Mouse (Mus musculus) liver, embryonic 12.5 days (tissue): Measurements from ENCODE around the gene Lrrc57. TPM values are rescaled to one million over a fixed set of nuclear protein-coding genes. Genes with fewer than 3 reads are reported as not detected.

ENCODE experiments used
- ATAC-seq: fragments of 200-750 bp; cut with Nextera tagmentation; 2 replicates; pipeline ENCODE4 v1.8.0; 2017; ENCODE audit warnings: moderate number of reproducible peaks, mild to moderate bottlenecking, moderate library complexity
- H3K27ac ChIP-seq: fragments of 300-500 bp; sonication (generic); 2 replicates; pipeline ENCODE4 v1.5.1; 2016; ENCODE audit warnings: mild to moderate bottlenecking
- H3K27me3 ChIP-seq: fragments of 300-500 bp; sonication (generic); replicated peaks from 2 replicates; pipeline ENCODE4 v1.6.1; 2016; ENCODE audit warnings: mild to moderate bottlenecking, moderate library complexity
- H3K36me3 ChIP-seq: fragments of 300-500 bp; sonication (generic); 2 replicates; pipeline ENCODE4 v1.6.1; 2016; ENCODE audit warnings: mild to moderate bottlenecking, moderate library complexity
- H3K4me1 ChIP-seq: fragments of 300-500 bp; sonication (generic); 2 replicates; pipeline ENCODE4 v1.6.1; 2016
- H3K4me2 ChIP-seq: fragments of 300-500 bp; sonication (generic); 2 replicates; pipeline ENCODE4 v1.6.1; 2016; ENCODE audit warnings: mild to moderate bottlenecking, moderate library complexity
- H3K4me3 ChIP-seq: fragments of 300-500 bp; sonication (generic); 2 replicates; pipeline ENCODE4 v1.5.1; 2016; ENCODE audit warnings: mild to moderate bottlenecking, moderate library complexity
- H3K9ac ChIP-seq: fragments of 300-500 bp; sonication (generic); 2 replicates; pipeline ENCODE4 v1.6.1; 2016; ENCODE audit warnings: mild to moderate bottlenecking, moderate library complexity
- H3K9me3 ChIP-seq: fragments of 300-500 bp; sonication (generic); replicated peaks from 2 replicates; pipeline ENCODE4 v1.6.1; 2016; ENCODE audit warnings: mild to moderate bottlenecking, moderate library complexity
- WGBS: fragments of 180-500 bp; shearing (Covaris S2); methylation state at CpG from one replicate; pipeline ENCODE4 v1.1.7; 2016; ENCODE audit not compliant: insufficient replicate concordance; 5-methylcytosine and 5-hydroxymethylcytosine counted together
- polyA plus RNA-seq: library from polyadenylated mRNA; unstranded; fragments of >200 nt; fragmentation: Nextera tagmentation; extraction: Ambion mirVana; gene quantifications from 2 replicates; pipeline ENCODE4 v1.2.1, GENCODE M21; 2016

Gene Lrrc57
- polyA plus RNA-seq, 1 experiment from 2014 or later, result 18.0 TPM

DNA sequence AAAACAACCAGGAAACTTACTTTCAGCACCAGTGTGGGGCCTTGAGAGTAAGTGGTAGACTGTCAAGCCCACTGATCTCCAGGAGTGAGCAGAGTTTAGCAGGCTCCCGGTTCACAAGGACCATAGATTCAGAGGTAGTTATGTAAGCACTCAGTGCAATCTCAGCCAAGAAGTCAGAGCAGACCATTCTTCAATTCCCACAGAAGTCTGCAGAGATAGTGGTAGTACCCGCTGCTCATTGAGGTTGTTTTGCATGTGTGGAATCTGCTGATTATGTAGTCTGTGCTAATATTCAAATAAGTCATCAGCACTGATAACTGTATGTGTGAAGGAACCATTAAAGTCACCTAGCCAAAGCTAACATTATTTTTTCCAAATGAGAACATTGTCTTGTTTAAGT is 21.3 kb upstream of the Lrrc57 start:
- Histone ChIP-seq H3K4me2 (no peak overlapping the region), H3K27ac (no peak overlapping the region), H3K36me3 (peaks cover 10% of the 10 kb centered on the region; the same call in 1 of the 2 replicates), H3K27me3 (peaks cover 14% of the 10 kb centered on the region), H3K4me1 (peaks cover 38% of the 10 kb centered on the region), H3K4me3 (no peak overlapping the region), H3K9ac (no peak overlapping the region), H3K9me3 (no peaks in the 10 kb centered on the region)
- no peak for ATAC-seq
- WGBS, result 20% methylated on average over 2 of the region's 2 CpGs

DNA sequence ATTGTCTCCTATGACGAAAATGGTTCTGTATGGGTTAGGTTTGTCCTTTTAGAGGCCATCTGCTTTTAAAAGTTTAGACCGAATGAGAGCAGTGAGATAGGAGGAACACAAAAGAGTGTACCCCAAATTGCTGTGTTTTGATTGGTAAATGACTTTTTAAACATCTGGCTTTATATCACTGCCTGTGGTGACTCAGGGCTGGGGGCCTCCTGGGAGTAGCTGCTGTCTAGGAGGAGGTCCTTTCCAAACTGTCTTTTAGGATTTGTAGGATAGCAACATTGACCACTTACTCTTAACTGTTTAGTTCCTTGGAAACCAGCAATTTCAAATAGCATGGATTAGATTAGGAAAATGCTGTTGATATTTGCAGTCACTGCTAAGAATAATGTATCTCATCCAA is 20.9 kb upstream of the Lrrc57 start:
- Histone ChIP-seq H3K36me3 (peaks cover 6% of the 10 kb centered on the region; the same call in 1 of the 2 replicates), H3K9me3 (no peaks in the 10 kb centered on the region), H3K27ac (no peak overlapping the region), H3K4me3 (no peak overlapping the region), H3K9ac (no peak overlapping the region), H3K27me3 (peaks cover 14% of the 10 kb centered on the region), H3K4me2 (no peak overlapping the region), H3K4me1 (peaks cover 38% of the 10 kb centered on the region)
- ATAC-seq, result no peak
- 64% methylated on average over 2 of the region's 2 CpGs for WGBS

DNA sequence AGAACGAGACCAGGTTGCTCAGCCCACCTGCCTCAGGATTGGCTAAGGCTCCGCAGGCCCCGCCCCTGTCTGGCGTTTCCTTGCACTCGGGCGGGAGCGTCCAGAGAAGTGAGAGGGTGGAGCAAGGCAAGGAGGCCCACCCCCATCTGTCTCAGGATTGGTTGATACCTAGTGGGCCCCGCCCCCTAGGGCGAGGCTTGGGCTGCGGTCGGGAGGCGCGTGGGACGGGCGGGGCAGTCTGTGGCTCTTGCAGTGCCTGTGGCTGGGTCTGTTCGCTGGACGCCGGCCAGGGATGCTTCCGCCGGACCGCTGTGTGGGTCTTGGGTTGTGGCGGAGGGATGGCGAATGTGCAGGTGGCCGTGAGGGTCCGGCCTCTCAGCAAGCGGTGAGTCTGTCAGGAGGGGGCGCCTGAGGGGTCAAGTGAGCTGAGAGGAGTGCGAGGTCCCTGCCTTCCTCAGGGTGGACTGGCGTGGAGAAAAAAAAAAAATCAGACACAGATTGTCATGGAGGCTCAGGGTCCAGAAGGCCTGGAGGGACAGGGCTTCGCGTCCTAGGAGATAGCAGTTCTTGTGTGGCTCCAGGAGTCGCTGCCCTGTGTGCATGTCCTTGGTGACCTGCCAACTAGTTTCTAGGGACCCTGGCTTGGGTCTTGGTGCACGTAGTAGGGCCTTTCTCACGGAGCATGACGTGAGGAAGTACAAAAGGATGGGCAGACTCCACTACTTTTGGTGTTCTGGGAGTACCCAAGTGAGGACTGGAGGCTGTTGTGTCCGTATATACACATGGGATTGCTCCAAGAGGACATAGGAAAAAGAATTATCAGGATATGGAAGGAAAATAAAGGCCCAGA is 19.8 kb upstream of the Lrrc57 start, which contains the start of gene Stard9:
Gene Stard9 (plus strand): TSS at position 236 of the 850 bp plus-strand sequence.
- Histone ChIP-seq H3K4me1 (peaks cover 38% of the 10 kb centered on the region), H3K4me3 (peak within 1 kb of the TSS; percentile 57), H3K9ac (peak within 1 kb of the TSS; percentile 56), H3K4me2 (peak within 1 kb of the TSS; percentile 86), H3K36me3 (no peaks in the 10 kb centered on the region; the same call in 1 of the 2 replicates), H3K27ac (no peak within 1 kb of the TSS), H3K27me3 (peaks cover 14% of the 10 kb centered on the region), H3K9me3 (no peaks in the 10 kb centered on the region)
- ATAC-seq, result peak; percentile 99
- 2% methylated on average over 36 of the region's 36 CpGs for WGBS

DNA sequence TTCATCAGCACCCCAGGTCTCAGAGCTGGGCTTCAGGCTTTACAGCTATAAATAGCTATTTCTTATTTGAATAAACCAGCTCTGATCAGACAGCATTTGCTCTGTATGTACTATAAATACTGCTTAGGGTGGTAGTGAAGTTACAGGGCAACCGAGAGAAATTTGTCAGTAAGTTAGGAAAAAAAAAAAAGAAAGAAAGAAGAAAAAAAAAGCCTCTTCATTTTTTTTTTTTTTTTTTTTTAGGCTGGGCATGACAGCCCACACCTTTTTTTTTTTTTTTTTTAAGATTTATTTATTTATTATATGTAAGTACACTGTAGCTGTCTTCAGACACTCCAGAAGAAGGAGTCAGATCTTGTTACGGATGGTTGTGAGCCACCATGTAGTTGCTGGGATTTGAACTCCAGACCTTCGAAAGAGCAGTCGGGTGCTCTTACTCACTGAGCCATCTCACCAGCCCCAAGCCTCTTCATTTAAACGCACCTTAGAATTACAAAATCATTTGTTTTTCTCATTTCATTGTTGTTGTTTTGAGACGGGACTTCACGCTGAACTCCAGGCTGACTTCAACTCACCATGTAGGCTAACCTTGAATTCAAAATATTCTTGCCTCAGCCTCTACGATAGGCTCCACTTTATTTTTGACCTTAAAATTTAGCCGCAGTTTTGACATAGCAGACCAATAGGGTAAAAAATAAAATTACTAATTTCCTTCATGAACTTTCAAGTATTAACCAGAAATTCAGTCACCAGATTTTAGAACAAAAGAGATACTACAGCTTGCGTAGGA is 19.0 kb upstream of the Lrrc57 start:
- no peaks in the 10 kb centered on the region for H3K36me3 ChIP-seq
- no peak for ATAC-seq
- peaks cover 14% of the 10 kb centered on the region for H3K27me3 ChIP-seq
- no peak overlapping the region for H3K27ac ChIP-seq
- peaks cover 38% of the 10 kb centered on the region for H3K4me1 ChIP-seq
- no peaks in the 10 kb centered on the region for H3K9me3 ChIP-seq
- 25% methylated on average over 10 of the region's 10 CpGs for WGBS
- peak overlapping the region; percentile 86 for H3K4me2 ChIP-seq
- peak overlapping the region; percentile 57 for H3K4me3 ChIP-seq
- H3K9ac ChIP-seq, result no peak overlapping the region

DNA sequence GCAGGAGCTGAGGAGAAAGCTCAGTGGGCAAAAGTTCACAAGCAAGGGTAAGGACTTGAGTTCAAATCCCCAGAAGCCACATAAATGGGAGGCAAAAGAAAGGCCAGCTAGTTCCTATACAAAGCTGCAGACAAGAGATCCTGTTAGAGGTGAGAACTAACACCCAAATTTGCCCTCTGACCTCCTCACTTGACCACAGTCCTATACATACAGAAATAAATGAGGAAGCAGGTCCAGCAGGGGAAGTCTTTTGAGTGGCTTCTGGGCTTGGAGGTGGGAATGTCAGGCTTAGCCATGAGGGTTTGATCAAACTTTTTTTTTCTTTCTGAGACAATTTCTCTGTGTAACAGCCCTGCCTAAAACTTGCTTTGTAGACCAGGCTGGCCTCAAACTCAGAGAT is 13.6 kb upstream of the Lrrc57 start:
- Histone ChIP-seq H3K4me2 (no peak overlapping the region), H3K27me3 (no peaks in the 10 kb centered on the region), H3K9me3 (no peaks in the 10 kb centered on the region), H3K4me3 (no peak overlapping the region), H3K36me3 (peaks cover 26% of the 10 kb centered on the region), H3K27ac (no peak overlapping the region), H3K4me1 (no peaks in the 10 kb centered on the region), H3K9ac (no peak overlapping the region)
- no peak for ATAC-seq

DNA sequence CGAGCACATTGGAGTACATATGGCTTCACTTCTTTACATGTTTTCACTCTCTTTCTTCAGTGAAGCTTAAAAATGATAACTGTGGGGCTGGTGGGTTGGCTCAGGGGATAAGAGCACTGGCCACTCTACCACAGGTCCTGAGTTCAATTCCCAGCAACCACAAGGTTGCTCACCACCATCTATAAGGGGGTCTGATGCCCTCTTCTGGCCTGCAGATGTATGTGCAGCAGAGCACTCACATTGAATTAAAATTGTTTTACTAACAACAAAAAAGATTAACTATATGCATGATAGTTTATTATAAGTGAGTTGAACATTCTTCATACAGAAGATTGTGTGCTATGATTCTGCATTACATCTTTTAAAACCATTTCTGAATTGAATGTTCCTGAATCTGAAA is 10.2 kb upstream of the Lrrc57 start:
- WGBS, result 100% methylated on average over 1 of the region's 1 CpGs
- Histone ChIP-seq H3K4me1 (no peaks in the 10 kb centered on the region), H3K4me3 (no peak overlapping the region), H3K27ac (no peak overlapping the region), H3K9ac (no peak overlapping the region), H3K27me3 (no peaks in the 10 kb centered on the region), H3K4me2 (no peak overlapping the region), H3K9me3 (no peaks in the 10 kb centered on the region), H3K36me3 (peaks cover 59% of the 10 kb centered on the region)
- ATAC-seq, result no peak

DNA sequence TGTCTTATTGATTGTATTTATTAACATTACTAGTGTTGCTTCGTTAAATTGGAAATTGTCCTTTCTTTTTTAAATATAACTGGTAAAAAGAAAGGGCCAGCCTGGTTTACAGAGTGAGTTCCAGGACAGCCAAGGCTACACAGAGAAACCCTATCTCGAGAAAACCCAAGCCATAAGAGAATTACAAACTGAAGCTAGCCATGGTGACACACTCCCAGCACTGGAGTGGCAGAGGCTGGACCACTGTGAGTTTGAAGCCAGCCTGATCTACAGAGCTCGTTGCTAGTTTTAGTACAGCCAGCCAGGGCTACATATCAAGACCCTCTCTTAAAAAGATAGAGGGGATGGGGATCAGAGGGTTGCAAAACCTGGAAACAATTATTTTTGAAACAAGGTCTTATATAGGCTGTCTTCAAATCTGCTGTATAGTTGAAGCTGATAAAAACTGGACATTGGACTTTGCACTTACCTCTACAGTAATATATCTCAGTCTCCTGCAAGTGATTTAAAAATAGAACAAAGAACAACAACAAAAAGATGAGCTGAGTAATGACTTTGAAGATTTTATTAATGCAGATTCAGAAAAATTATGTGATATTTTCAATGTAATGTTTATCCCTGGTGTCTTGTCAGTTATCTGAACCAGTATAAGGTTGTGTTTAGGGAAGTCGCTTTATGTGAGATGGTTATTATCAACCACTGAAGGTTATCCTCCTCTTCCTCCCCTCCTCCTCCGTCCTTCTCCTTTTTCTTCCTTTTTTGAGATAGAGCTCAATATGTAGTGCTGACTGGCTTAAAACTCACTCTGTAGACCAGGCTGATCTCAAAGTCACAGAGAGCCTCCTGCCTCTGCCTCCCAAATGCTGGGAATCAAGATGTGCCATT is 7.2 kb upstream of the Lrrc57 start:
- peaks cover 84% of the 10 kb centered on the region for H3K36me3 ChIP-seq

DNA sequence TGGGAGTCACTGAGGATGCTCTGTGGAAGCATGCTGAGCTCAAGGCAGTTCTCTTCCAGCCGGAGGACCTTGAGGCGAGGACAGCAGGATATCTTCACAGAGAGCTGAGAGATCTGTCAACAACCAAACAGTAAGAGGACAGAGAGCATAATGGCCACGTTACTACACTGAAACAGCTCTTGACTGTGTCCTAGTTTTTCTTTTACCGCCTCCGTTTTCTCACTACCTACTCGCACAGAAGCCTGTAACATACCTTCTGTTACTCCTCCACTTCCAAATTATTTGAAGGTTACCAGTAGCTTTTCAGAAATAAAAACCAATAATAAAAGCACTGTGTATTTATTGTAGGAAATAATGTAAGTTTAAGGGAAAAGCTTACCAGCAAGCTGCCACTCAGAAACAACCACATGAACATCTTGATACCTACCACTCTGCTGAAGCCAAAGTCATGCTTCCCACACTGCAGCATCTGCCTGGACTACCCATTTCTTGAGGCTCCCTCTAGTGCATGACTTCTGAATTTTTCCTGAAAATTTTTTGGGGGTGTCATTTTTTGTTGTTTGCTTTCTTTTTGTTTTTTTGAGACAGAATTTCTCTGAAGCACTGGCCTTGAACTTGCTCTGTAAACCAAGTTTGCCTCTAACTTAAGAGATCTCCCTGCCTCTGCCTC is 3.2 kb downstream of the Lrrc57 start:
- H3K9me3 ChIP-seq, result no peaks in the 10 kb centered on the region
- H3K4me3 ChIP-seq, result no peak overlapping the region
- no peak for ATAC-seq
- peaks cover 27% of the 10 kb centered on the region for H3K4me1 ChIP-seq
- 86% methylated on average over 6 of the region's 6 CpGs for WGBS
- H3K9ac ChIP-seq, result no peak overlapping the region
- peak overlapping the region; percentile 14; the same call in 1 of the 2 replicates for H3K27ac ChIP-seq
- no peaks in the 10 kb centered on the region for H3K27me3 ChIP-seq
- H3K4me2 ChIP-seq, result no peak overlapping the region
- peaks cover 40% of the 10 kb centered on the region for H3K36me3 ChIP-seq

More for the DNA sequence above, 7.2 kb upstream of the Lrrc57 start:
- Histone ChIP-seq H3K4me2 (no peak overlapping the region), H3K4me1 (peaks cover 7% of the 10 kb centered on the region), H3K27ac (no peak overlapping the region), H3K9ac (no peak overlapping the region), H3K4me3 (no peak overlapping the region), H3K9me3 (no peaks in the 10 kb centered on the region), H3K27me3 (no peaks in the 10 kb centered on the region)
- WGBS, result 66% methylated on average over 5 of the region's 5 CpGs
- ATAC-seq, result no peak

DNA sequence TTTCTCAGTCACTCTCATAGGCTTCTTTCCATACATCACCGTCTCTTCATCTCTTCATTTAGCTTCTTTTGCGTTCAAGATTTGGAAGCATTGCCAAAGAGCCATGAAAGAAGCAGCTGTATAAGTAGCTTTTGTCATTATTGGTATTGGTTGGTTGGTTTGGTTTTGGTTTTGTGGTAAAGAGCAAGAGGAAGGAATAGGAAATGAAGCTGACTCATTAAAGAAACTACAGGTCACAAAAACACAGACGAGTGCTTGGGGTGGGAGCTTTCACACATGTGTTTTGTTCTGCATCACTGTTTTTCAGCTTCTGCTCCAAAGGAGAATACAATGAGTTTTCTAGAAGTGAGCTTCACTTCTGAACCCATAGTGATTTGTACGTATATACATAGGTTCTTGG is 9.8 kb downstream of the Lrrc57 start:
- Histone ChIP-seq H3K36me3 (peaks cover 83% of the 10 kb centered on the region), H3K27ac (no peak overlapping the region), H3K4me1 (no peaks in the 10 kb centered on the region), H3K4me2 (no peak overlapping the region), H3K9me3 (no peaks in the 10 kb centered on the region), H3K9ac (no peak overlapping the region), H3K4me3 (no peak overlapping the region), H3K27me3 (no peaks in the 10 kb centered on the region)
- WGBS, result 76% methylated on average over 4 of the region's 4 CpGs
- no peak for ATAC-seq

DNA sequence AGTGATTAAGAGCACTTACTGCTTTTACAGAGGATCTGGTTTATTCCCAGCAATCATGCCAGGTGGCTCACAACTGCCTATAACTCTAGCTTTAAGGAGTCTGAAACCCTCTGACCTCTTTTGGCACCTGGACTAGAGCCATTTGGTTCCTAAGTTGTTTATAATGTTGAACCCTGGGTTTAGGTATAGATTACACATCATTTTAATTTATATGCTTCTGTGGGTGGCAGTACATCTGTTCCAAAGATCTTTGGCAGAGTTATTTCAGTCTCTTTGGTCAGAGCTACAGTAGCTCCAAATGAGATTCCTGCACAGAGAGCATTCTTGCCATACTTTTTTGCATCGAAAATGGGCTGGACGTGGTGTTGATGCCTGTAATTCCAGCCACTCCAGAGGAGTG is 11.6 kb downstream of the Lrrc57 start:
- peaks cover 84% of the 10 kb centered on the region for H3K36me3 ChIP-seq

DNA sequence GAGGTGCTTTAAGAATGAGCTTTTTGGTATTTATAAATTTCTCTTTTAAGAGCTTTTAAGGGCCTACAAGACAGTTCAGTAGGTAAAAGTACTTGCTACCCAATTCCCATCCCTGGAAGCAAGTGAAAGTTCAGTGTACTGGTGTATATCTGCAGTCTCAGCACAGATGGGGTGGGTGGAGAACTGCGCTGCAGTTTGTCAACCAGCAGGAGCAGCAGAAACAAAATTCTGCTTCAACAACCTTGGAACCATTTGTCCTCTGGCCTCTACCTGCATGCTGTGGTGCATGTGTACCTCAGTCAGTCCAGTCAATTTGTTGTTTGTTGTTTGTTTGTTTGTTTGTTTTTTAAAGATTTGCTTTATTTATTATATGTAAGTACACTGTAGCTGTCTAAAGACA is 17.1 kb downstream of the Lrrc57 start:
- H3K4me3 ChIP-seq, result no peak overlapping the region
- no peak overlapping the region for H3K9ac ChIP-seq
- H3K27ac ChIP-seq, result no peak overlapping the region
- H3K27me3 ChIP-seq, result no peaks in the 10 kb centered on the region
- H3K9me3 ChIP-seq, result no peaks in the 10 kb centered on the region
- WGBS, result 93% methylated on average over 1 of the region's 1 CpGs
- H3K36me3 ChIP-seq, result peaks cover 78% of the 10 kb centered on the region
- H3K4me2 ChIP-seq, result no peak overlapping the region
- no peak for ATAC-seq
- H3K4me1 ChIP-seq, result no peaks in the 10 kb centered on the region

More for the DNA sequence above, 11.6 kb downstream of the Lrrc57 start:
- H3K9me3 ChIP-seq, result no peaks in the 10 kb centered on the region
- no peak overlapping the region for H3K4me2 ChIP-seq
- H3K27ac ChIP-seq, result no peak overlapping the region
- H3K4me1 ChIP-seq, result no peaks in the 10 kb centered on the region
- H3K27me3 ChIP-seq, result no peaks in the 10 kb centered on the region
- 85% methylated on average over 2 of the region's 2 CpGs for whole genome bisulfite sequencing
- no peak for ATAC-seq
- no peak overlapping the region for H3K9ac ChIP-seq
- H3K4me3 ChIP-seq, result no peak overlapping the region
